Mouse (Mus musculus) gastrocnemius, adult 8-10 months (tissue): ENCODE results near the gene Mfn2. TPM values are rescaled to one million over a fixed set of nuclear protein-coding genes. Genes with fewer than 3 reads are reported as not detected.
"Not testable (repeated sequence)": the region's sequence is repeated elsewhere in the genome, so short reads cannot be mapped to it uniquely, and the experiment has no call there.

ENCODE experiments used
- DNase-seq, 2 experiments: peaks; one replicate each; pipeline ENCODE4 v3.0.0; 2022; ENCODE audit warnings: low spot score in 2 of 2
- total RNA-seq, 4 experiments: library from RNA; stranded (reverse); gene quantifications; 2 replicates each; pipeline ENCODE4 v1.2.4; 2022

The Mfn2 gene
- total RNA-seq, 4 experiments from 2014 or later: 389 to 516 (median 444) TPM

GRCm38 (mm10) chr4:147868450-147869031, 36.0 kb downstream of the Mfn2 start, which contains the start of the genes Miip and Fv1:
Gene Miip, minus strand, starts transcription at chr4:147868816.
Gene Fv1, plus strand, starts transcription at chr4:147868979.
- peak; percentile 92 to 96 for DNase-seq

- no peak for DNase-seq
These were observed 36.7 kb downstream of the Mfn2 start for GRCm38 (mm10) chr4:147867563-147868449.

- DNase-seq: not testable (repeated sequence)
These were observed 37.7 kb downstream of the Mfn2 start for GRCm38 (mm10) chr4:147866793-147867192.

GRCm38 (mm10) chr4:147866056-147866455, 38.4 kb downstream of the Mfn2 start:
- DNase-seq: no peak

- no peak for DNase-seq
These were observed 38.9 kb downstream of the Mfn2 start for GRCm38 (mm10) chr4:147865651-147866050.

GRCm38 (mm10) chr4:147862051-147862450, 42.5 kb downstream of the Mfn2 start:
- no peak for DNase-seq

GRCm38 (mm10) chr4:147850776-147851175, 53.7 kb downstream of the Mfn2 start:
- no peak for DNase-seq

- DNase-seq: no peak
These were observed 55.9 kb downstream of the Mfn2 start for GRCm38 (mm10) chr4:147848584-147848991.

GRCm38 (mm10) chr4:147847614-147848583, 56.6 kb downstream of the Mfn2 start, which contains the start of gene Zfp933:
Gene Zfp933, minus strand, starts transcription at chr4:147848366.
- peak; percentile 29 to 50 for DNase-seq

- no peak for DNase-seq
These were observed 61.6 kb downstream of the Mfn2 start for GRCm38 (mm10) chr4:147842871-147843270.

- DNase-seq: not testable (repeated sequence)
These were observed 65.2 kb downstream of the Mfn2 start for GRCm38 (mm10) chr4:147839282-147839681.

- DNase-seq: no peak
These were observed 80.1 kb downstream of the Mfn2 start for GRCm38 (mm10) chr4:147824389-147824788.

Other genes starting within 250 kb of the Mfn2 start
- under 1 TPM in 1 of 4 experiments, not detected in 3; 0.11 TPM for gene Zfp534, start 202.2 kb downstream of the Mfn2 start, total RNA-seq
- gene Zfp984, start 94.9 kb downstream of the Mfn2 start, total RNA-seq: 1 to 10 TPM in 2 of 4 experiments, under 1 TPM in 2; 0.70 to 1.4 (median 0.89) TPM
- gene Zfp933, start 56.3 kb downstream of the Mfn2 start, total RNA-seq: 10 to 100 TPM; 10.2 to 11.5 (median 10.5) TPM
- 1 to 10 TPM; 3.6 to 5.1 (median 4.8) TPM for gene Miip, start 35.9 kb downstream of the Mfn2 start, total RNA-seq
- gene Fv1, start 35.7 kb downstream of the Mfn2 start, total RNA-seq: 1 to 10 TPM; 5.1 to 9.2 (median 6.7) TPM
- gene Plod1, start 32.1 kb upstream of the Mfn2 start, total RNA-seq: 10 to 100 TPM; 14.7 to 17.0 (median 15.5) TPM
- 10 to 100 TPM; 19.8 to 21.4 (median 20.5) TPM for gene 2510039O18Rik, start 36.2 kb upstream of the Mfn2 start, total RNA-seq
- gene Nppb, start 81.1 kb upstream of the Mfn2 start, total RNA-seq: not detected
- under 1 TPM in 3 of 4 experiments, not detected in 1; 0.34 to 0.46 (median 0.39) TPM for gene Nppa, start 96.0 kb upstream of the Mfn2 start, total RNA-seq
- 1 to 10 TPM; 4.1 to 5.3 (median 4.7) TPM for gene Clcn6, start 134.1 kb upstream of the Mfn2 start, total RNA-seq
- 1 to 10 TPM; 4.8 to 7.0 (median 6.3) TPM for gene Mthfr, start 134.4 kb upstream of the Mfn2 start, total RNA-seq
- 10 to 100 TPM; 11.8 to 15.2 (median 13.8) TPM for gene Agtrap, start 183.3 kb upstream of the Mfn2 start, total RNA-seq
- gene Mad2l2, start 225.7 kb upstream of the Mfn2 start, total RNA-seq: 10 to 100 TPM; 11.6 to 19.1 (median 15.1) TPM
- gene Draxin, start 226.0 kb upstream of the Mfn2 start, total RNA-seq: not detected
- 10 to 100 TPM; 44.3 to 53.2 (median 47.5) TPM for gene Fbxo6, start 247.4 kb upstream of the Mfn2 start, total RNA-seq